Mouse (Mus musculus) frontal cortex, adult (tissue): ENCODE measurements around the gene Acta2.
A peak's percentile ranks its signal among the peaks of the same experiment; 100 is the strongest.

Source experiments
- ATAC-seq: cut with Nextera tagmentation; 2 replicates; pipeline ENCODE4 v1.9.2; 2017; ENCODE audit warnings: mild to moderate bottlenecking, moderate library complexity, mixed read lengths; ENCODE audit not compliant: low TSS enrichment

The Acta2 gene

DNA sequence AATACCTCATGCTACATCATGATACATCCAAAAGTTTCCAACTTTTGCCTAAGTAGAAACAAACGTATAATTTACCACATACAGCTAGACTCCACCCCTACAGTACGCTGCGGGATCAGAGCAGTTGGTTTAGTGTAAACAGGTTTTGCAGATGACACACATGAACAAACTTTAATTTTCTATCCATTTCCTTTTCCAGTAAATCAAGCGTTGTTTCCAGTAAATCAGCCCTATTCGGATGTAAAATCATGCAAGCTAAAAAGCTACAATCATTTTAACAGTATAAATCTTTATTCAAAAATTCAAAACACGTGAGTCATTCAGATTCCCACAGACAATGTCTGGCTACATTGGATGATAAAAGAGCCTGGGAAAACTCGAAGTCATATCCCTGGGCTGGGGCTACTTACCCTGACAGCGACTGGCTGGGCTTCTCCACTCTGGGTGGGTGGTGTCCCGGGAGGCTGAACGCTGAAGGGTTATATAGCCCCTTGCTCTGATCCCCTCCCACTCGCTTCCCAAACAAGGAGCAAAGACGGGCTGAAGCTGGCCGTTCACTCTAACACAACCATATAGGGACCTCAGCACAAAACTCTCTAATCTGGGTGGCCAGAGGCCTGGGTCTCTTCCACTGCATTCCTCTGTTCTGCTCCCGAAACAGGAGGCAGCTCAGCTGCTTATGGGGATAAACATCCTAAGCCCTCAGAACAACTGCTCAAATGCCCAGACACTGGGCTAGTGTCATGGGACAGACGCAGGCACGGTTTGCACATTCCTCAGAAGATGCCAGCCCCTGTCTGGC, at the start of gene Acta2:
Gene Acta2, minus strand, starts transcription at position 711 of the 802 bp plus-strand sequence.
- no peak for ATAC-seq

DNA sequence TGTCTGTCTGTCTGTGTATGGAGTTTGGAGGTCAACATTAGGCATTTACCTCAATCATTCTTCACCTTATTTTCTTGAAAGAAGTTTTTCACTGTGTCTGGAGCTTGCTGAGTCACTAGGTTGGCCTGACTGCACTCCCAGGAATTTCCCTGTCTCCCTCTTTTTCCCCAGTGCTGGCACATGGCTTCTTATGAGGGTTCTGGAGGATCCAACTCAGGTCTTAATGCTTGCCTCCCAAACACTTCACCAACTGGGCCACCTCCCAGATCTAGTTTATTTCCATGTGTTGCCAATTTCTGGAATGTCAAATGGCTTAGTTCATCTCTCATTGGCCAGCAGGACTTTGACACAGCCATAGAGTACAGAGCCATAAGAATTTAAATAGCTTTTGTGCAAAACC, 49.5 kb upstream of the Acta2 start:
- ATAC-seq: no peak

DNA sequence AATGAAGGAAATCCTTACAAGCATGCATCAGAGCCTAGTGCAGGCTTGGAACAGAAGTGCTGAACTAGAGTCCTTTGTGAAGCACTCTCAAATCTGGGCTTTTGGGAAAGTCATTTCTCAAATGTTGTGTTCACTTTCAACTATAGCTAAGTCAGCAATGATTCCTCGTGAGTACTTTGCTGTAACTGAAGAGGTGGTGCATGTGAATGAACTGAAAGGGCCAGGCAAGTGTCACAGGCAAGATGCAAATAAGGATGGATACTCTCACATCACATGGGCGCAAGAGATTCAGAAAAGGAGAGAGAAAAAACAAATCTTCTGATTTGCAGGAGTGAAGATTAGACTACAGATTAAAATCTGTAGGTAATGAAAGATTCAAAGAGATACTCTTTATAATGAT, 45.0 kb upstream of the Acta2 start:
- ATAC-seq: no peak

DNA sequence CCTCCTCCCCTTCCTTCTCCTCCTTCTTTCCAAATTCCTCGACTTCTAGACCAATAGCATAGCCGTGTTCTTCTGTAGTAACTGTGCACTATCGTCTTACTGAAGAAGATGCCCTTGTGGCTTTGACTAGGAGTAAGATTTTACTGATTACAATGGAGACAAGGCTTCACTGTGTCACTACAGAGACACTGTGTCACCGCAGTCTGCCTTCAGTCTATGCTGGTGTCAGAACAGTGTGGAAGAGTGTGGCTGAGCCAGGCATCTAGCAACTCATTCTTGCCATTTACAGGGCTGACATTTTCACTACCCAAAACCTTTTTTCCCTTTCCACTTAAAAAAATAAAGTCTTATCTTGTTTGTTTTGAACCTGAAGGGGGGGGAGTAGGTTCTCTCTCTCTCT, 43.8 kb upstream of the Acta2 start:
- ATAC-seq: no peak

DNA sequence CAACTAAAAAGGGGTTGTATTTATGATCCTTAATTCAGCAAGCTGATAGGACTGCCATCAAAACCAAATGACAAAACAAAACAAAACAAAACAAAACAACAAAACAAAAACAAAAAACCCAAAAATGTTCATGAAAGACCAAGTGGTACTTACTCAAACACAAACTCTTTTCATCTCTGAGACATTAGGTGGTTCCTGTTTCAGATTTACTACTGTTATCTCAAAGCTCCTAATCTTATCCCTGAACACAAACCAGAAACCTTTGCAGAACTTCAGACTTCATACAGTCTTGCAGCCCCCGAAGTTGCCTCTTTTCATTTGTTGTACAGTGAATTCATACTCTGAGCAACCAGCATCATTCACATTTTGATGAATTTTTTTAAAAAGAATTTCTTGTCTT, 43.1 kb upstream of the Acta2 start:
- ATAC-seq: no peak

DNA sequence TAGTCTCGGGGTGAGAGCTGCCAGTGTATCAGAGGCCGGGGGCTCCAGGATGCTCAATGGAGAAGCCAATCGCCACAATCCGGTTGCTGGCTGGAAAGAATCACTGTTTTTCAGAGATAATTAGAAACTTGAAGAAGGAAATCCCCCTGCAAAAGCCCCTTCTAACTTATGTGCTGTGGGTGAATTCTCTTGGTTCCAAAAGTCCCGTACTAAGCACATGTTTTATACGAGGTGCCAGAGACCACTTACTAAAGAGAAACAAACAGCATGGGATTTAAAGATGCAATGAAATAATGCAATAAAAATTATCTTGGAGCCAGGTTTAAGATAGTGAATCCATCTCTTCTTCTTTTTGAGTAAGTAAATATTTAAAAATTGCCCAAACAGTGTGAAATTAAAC, 40.1 kb upstream of the Acta2 start:
- no peak for ATAC-seq

DNA sequence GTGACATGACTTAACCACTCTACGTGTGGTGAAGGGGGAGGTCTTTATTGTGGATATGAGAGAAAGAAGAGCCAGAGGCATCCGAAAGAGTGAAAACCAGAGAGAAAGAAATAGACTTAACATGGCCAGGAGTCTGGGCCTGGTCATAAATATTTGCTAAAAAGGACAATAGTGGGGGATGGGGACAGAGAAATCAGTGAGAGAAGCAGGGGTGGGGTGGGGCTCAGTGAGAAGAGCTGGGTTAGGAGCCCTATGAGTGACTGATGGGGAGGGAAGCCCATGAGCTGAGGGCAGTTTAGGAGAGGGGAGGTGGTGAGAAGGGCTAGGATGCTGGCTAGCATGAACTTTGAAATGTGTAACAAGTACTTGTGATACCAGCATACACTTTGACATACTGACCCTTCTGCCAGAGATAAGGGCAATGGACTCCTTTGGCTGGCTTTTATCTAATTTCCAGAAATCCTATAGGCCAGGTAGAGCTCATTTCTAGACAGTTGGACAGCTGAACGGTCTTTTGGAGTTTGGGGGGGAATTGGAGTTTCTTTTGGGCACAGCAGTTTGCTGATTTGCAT, 38.1 kb upstream of the Acta2 start:
- no peak for ATAC-seq

DNA sequence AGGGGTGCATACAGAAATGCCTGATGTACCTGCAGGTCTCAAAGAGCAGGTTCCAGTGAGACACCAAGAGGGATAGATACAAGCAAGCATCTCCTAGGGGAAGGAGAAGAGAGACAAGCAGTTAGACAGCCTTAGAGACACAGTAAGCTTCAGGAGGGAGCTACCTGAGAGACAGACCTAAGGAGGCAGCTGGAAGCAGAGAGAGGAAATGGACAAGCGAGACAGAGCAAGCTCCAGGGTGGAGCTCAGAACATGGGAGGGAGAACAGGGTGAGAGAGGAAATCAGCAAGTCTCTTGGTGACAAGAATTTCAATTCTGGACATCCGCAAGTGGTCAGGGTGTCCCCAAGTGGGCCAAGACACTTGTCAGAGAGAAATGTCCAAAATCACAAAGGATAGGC, 37.3 kb upstream of the Acta2 start:
- no peak for ATAC-seq

DNA sequence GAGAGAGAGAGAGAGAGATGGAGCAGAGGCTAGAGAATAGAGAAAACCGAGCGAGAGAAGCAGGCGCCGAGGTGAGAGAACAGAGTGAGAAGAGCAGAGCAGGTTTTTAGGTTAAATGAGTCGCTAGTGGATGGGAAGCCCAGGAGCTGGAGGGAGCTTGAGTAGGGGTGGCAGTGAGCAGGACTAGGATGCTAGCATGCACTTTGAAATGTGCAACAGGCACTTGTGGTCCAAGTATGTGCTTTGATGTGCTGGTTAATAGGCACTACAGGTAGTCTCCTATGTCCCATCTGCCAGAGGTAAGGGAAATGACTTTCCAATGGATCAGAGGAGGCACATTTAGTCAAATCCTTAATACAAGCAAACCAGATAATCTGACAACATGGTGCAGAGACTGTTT, 36.6 kb upstream of the Acta2 start:
- ATAC-seq: no peak

DNA sequence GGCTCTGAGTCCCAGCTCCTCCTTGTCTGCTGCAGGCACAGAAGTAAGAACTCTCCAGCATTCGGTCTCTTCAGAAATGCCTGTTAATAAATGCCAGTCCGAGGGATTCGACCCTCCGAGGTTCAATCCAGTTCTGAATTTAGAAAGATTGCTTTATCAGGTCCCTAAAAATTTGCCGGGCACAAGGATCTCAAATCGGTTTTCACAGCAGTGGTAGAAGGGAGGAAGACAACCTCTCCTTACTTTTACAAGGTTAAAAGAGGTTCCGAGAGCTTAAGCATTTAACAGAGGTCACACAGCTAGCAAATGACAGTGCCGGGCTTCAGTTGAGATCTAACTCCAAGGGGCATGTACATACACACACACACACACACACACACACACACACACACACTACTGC, 36.0 kb upstream of the Acta2 start:
- no peak for ATAC-seq

DNA sequence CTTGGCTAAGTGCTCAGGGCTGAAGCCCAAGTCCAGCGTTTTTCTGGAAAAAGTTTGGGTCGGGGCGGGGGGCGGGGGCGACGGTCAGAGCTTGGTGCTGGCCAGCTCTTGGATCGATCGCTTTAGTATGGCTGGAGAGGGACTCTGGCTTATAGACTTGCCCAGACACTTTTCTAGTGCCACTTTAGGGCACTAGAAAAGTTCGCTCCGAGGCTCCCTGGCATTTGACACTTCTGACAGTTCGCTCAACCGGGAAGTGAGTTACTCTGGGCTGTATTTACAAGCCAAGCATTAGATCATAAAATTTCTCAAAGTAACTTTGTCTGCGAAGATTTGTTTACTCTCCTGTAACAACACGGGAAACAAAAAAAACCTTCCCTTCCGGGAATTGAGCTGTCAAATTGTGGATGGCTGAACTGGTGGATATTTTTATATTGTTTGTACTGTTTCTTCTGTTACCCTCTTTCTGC, 35.5 kb upstream of the Acta2 start:
- no peak for ATAC-seq

DNA sequence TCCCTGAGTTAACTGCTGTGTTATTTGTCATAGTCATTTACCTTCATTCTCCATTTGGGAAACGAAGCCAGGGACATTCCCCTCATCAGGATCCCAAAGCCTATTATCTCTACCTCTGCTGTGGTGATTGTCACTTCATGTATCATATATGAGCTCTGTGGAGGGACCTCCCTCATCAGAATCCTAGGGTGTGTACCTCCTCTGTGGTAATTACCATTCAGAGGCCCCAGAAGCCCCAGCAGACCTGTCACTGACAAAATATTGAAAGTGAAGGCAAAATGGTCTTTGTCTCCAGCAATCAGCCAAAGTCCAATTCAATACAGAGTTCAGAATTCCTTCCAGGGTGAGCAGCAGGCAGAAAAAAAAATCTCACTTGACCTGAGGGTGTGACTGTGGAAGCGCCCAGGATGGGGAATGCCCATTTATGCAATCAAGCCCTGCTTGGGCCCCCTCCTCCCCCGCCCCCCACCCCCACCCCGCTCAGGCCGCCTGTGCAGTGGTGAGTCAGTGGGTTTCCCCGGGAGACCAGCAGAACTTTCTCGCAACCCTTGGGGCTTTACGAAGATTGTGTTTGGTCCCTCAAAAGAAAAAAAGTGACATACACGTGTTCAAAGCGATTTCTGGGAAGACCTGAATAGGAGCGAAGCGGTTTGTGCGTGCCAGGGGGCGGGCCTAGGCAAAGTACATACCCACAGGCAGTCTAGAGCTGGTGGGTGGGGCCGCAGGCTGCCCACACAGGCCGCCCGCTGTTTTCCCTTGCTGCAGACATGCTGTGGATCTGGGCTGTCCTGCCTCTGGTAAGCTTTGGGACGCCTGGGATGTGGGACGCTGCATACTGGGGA, 34.8 kb upstream of the Acta2 start, which contains the start of gene Fas:
Gene Fas, plus strand, starts transcription at position 719 of the 842 bp plus-strand sequence.
- ATAC-seq: peak; percentile 67

DNA sequence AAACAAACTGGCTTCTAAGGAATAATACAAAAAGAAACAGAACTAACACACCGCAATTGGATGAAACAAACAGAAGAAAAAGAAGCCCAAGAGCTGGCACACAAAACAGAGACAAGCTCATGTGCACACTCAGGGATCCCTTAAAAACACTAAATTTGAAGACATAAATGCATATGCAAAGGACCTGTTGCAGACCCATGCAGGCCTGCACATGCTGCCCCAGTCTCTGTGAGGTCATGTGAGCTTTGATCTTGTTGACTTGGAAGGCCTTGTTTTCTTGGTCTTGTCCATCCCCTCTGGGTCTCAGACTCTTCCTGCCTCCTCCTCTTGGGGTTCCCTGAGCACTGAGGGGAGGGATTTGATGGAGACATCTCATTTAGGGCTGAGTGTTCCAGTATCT, 33.3 kb upstream of the Acta2 start:
- ATAC-seq: no peak

DNA sequence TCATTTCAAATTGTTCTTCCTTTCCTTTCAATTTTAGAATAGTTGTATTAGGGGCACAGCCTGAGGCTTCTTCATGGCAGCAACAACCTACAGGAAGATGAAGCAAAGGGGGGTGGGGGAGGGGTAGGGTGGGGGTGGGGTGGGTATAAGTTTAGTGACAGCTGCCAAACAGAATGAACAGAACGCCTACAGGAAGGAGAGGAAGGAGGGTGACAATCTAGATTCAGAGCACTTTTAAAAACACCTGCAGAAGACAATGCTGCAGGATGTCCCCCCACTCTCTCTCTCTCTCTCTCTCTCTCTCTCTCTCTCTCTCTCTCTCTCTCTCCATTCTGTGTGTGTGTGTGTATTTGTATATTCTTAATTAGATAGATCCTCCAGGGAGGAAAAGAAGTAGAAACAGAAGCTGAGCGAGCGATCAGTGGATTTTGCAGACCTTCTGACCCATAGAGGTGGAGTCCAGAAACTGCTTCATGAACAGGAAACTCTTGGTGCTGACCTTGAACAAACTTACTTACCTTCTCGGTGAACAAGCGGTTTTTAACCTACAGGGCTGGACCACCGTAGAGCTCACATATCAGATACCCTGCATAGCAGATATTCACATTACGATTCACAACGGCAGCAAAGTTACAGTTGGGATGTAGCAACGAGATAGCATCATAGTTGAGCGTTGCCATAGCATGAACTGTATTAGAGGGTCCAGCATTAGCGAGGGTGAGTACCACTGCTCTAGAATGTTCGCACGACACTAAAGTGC, 32.4 kb upstream of the Acta2 start:
- ATAC-seq: no peak

DNA sequence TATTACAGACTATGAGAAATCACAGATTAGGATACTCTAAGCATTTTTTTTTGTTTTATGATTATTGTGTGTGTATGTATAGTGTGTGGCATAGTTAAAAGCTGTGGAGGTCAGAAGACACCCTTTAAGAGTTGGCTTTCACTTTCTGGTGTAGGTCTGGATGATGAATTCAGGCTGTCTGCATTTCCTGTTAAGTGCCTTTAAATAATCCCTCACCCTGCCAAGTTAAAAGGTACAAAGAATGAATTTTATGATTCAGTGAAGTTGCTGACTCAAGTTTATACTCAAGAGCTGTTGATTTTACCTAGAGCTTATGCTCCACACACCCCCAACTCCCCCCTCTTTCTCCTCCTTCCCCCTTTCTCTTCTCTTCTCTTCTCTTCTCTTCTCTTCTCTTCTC, 31.8 kb upstream of the Acta2 start:
- no peak for ATAC-seq

DNA sequence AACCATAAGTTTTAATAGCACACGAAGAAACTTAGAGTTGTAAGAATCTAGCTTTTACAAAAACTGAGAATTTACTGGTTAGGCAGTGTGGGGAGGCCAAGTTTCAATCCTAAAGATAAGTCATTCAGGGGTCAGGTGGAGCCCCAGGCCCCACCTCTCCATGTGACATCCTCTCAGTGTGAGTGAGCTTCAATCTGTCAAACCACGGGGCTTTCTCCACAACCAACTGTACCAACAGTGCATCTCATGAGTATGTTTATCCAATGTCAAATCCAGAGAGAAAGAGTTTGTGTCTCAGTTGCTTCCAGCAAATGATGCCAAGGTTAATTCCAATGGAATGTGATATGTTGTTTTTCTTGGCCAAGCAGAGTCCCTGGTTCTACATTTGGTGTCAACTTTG, 29.4 kb upstream of the Acta2 start:
- no peak for ATAC-seq

DNA sequence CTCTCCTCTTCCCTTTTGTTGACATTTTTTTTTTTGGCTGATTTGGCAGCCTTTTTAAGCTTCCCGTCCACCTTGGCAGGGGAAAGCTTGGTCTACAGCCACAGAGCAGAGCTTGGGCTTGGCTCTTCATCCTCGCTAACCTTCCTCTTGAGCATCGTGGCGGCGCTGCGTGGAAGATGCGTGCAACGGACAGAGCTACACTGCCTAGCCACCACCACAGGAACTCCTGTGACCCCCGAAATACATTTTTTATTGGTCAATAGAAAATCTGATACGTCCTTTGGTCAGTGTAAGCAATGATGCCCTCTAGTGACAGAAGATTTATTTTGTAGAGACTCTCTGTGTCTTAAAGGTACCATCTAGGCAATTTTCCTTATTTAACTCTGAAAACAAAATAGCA, 29.0 kb upstream of the Acta2 start:
- peak; percentile 70 for ATAC-seq

DNA sequence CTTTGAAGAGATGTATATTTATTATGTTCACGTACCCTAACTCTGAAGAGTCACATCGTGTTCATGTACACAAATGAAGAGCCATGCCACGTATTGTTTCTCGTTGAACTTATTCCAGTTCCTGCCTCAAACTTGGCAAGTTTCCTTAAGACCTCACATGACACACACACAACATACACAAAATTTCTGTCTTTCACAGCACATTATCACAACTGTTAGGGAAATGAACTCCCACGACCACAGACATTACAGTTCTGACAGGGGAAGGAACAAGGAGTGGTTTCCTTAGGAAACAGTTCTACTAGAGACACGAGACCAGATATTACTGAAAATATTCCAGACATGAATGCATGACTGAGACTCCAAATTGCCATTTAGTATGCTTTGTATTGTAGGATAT, 28.2 kb upstream of the Acta2 start:
- ATAC-seq: no peak

DNA sequence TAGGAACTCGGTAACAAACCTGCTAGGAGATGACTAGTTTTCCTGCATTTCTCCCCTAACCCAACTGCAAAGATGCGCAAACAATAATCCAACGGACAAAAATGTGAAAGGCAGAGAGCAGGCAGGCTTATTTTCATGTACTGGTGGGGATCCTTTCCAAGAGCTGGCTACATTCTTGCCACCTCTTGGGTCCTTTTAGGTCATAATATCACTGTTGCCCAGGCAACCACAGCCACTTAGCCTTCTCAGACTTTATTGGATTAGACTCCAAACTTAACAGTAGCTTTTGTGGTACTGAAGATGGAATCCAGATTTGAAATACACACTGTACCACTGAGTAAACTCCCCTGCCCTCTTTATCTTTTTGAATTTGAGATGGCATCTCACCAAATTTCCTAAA, 22.7 kb upstream of the Acta2 start:
- no peak for ATAC-seq

DNA sequence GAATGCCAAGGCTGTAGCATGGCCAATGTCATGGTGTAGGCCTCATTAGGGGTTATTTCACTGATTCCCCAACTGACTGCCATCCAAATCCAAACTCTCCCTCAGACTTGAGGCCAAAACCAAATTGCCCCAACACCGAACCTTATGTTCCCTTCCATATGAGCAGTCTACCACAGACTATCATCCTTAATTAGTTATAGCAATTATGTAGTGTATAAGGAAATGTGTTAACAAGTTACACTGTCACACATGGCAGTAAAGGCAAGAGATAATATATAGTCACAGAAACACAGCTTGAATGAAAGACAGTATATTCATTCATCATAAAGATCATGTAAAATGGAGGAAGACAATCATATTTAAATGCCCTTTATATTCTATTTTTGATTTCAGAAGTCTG, 17.7 kb upstream of the Acta2 start:
- no peak for ATAC-seq

DNA sequence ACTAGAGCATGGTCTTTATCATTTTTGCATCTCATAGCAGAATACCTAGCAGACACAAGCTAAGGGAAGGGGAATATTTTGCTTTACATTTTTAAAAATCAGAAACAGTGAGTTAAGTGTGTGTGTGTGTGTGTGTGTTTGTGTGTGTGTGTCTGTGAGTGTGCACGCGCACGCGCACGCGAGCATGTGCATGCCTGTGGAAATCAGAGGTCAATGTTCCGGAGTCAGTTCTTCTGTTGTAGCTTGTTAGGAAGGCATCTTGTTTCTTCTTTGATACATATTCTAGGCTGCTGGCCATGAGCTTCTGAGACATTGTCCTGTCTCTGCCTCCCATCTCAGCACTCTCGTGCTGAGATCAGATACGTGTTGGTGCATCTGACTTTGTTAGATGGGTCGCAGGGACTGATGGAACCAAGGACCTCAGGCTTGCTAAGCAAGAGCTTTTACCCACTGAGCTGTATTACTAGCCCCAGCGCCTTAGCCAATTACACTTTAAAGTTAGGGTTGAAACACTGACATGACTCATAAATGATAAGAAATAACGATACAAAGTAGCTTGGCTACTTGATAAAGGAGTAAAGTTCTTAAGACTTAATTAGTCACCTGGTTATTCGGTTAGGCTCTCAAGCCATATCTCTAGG, 15.6 kb upstream of the Acta2 start:
- no peak for ATAC-seq
